Mouse (Mus musculus): ENCODE measurements around the gene Golm1. TPM values are rescaled to one million over a fixed set of nuclear protein-coding genes. Genes with fewer than 3 reads are reported as not detected.
"Not testable (repeated sequence)": the region's sequence is repeated elsewhere in the genome, so short reads cannot be mapped to it uniquely, and the experiment has no call there.

Golm1 gene
- polyA plus RNA-seq, 1 experiment = 23.3 TPM

DNA sequence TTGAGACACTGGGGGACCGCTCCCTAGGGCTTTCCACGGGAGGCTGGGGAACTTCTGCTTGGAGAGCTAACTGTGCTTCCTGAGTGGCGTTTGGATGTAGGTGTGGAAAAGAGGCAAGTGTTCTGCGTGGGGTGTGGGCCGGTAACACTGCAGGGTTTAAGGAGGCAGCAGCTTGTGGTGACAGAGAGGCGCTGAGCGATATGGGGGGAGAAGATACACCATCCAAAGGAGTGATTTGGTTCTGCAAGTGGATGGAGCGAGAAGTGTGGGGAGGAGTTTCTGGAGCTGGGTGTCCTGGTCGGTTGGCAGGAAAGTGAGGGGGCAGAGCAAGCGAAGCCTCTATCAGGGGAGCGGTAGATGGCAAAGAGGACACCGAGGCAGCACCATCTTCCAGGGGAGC is 27.9 kb upstream of the Golm1 start:
- no peak for DNase-seq
- no peak for TF ChIP-seq POLR2A (IDR thresholded peaks at IDR 0.05; ENCODE audit: borderline replicate concordance, insufficient read depth, low read length)
- H3K27me3 ChIP-seq (ENCODE audit: control insufficient read depth, insufficient read depth, low read length) = no peaks in the 10 kb centered on the region
- no peak overlapping the region for H3K4me3 ChIP-seq (replicated peaks; ENCODE audit: insufficient read depth, low read depth, low read length)
- no peak overlapping the region for H3K27ac ChIP-seq (ENCODE audit: insufficient read depth, low read length)
- H3K4me1 ChIP-seq (ENCODE audit: control insufficient read depth, insufficient read depth, low read length) = no peaks in the 10 kb centered on the region
- 76% methylated on average over 12 of the region's 12 CpGs for WGBS

DNA sequence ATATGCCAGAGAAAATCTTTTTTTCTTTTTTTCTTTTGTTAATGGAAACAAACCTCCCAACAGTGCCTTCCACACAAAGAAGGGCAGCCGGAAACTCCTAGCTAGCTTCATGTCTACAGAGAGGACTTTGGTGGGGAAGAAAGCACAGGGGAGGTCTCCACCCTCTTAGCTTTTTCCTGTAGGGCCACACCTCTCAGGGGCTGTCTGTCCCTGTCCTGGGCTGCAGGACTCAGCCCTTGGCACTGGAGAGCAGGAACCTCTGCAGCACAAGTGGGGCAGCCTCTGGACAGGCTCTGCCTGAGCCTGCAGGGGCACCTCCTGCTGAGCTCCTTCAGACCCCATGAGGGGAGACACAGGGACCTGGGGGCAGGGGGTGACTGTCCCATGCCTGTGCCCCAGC is 24.5 kb upstream of the Golm1 start:
- H3K4me1 ChIP-seq (ENCODE audit: control insufficient read depth, insufficient read depth, low read length); H3K4me3 ChIP-seq (replicated peaks; ENCODE audit: insufficient read depth, low read depth, low read length); H3K27me3 ChIP-seq (ENCODE audit: control insufficient read depth, insufficient read depth, low read length); H3K27ac ChIP-seq (ENCODE audit: insufficient read depth, low read length); DNase-seq: not testable (repeated sequence)
- WGBS = 86% methylated on average over 1 of the region's 1 CpGs

DNA sequence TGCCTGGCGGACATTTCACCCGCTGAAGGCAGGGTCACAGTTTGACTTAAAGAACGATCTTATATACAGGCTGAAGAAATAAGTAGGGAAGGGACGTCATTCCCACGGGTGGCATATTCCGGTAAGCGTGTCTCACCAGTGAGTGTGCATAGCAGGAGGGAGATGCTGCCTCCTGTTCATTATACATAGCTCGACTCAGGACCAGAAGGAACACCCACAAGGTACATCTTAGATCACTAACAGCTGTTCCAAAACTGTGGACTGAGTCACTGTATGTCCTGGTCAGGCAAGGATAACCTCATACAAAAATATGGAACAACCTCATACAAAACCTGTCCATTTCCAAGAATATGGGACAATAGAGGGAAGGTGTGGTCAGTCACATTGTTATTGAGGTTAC is 23.5 kb upstream of the Golm1 start:
- 92% methylated on average over 8 of the region's 8 CpGs for WGBS
- H3K4me1 ChIP-seq (ENCODE audit: control insufficient read depth, insufficient read depth, low read length) = no peaks in the 10 kb centered on the region
- no peak for DNase-seq
- no peak overlapping the region for H3K27ac ChIP-seq (ENCODE audit: insufficient read depth, low read length)
- no peaks in the 10 kb centered on the region for H3K27me3 ChIP-seq (ENCODE audit: control insufficient read depth, insufficient read depth, low read length)
- H3K4me3 ChIP-seq (replicated peaks; ENCODE audit: insufficient read depth, low read depth, low read length) = no peak overlapping the region
- TF ChIP-seq CTCF (IDR thresholded peaks at IDR 0.05; ENCODE audit: borderline replicate concordance, insufficient read depth, low read depth, low read length) (no peak), POLR2A (IDR thresholded peaks at IDR 0.05; ENCODE audit: borderline replicate concordance, insufficient read depth, low read length) (no peak)

- WGBS = 92% methylated on average over 7 of the region's 7 CpGs
- no peak for TF ChIP-seq POLR2A (IDR thresholded peaks at IDR 0.05; ENCODE audit: borderline replicate concordance, insufficient read depth, low read length)
- no peak for TF ChIP-seq CTCF (IDR thresholded peaks at IDR 0.05; ENCODE audit: borderline replicate concordance, insufficient read depth, low read depth, low read length)
Measured at GRCm38 (mm10) chr13:59695781-59696180, 20.2 kb upstream of the Golm1 start.

GRCm38 (mm10) chr13:59694008-59694407 is 18.4 kb upstream of the Golm1 start, which contains the start of gene 4921517D22Rik:
TSS of gene 4921517D22Rik (minus strand) at chr13:59694108.
- Histone ChIP-seq H3K4me3 (replicated peaks; ENCODE audit: insufficient read depth, low read depth, low read length) (no peak within 1 kb of the TSS), H3K27ac (ENCODE audit: insufficient read depth, low read length) (no peak within 1 kb of the TSS), H3K4me1 (ENCODE audit: control insufficient read depth, insufficient read depth, low read length) (no peaks in the 10 kb centered on the region), H3K27me3 (ENCODE audit: control insufficient read depth, insufficient read depth, low read length) (no peaks in the 10 kb centered on the region)
- TF ChIP-seq CTCF (IDR thresholded peaks at IDR 0.05; ENCODE audit: borderline replicate concordance, insufficient read depth, low read depth, low read length) = no peak
- no peak for TF ChIP-seq POLR2A (IDR thresholded peaks at IDR 0.05; ENCODE audit: borderline replicate concordance, insufficient read depth, low read length)
- no peak for DNase-seq
- 87% methylated on average over 3 of the region's 3 CpGs for WGBS

More at GRCm38 (mm10) chr13:59695781-59696180, 20.2 kb upstream of the Golm1 start:
- no peak for DNase-seq
- H3K27ac ChIP-seq (ENCODE audit: insufficient read depth, low read length) = no peak overlapping the region
- H3K27me3 ChIP-seq (ENCODE audit: control insufficient read depth, insufficient read depth, low read length) = no peaks in the 10 kb centered on the region
- H3K4me3 ChIP-seq (replicated peaks; ENCODE audit: insufficient read depth, low read depth, low read length) = no peak overlapping the region
- no peaks in the 10 kb centered on the region for H3K4me1 ChIP-seq (ENCODE audit: control insufficient read depth, insufficient read depth, low read length)

DNA sequence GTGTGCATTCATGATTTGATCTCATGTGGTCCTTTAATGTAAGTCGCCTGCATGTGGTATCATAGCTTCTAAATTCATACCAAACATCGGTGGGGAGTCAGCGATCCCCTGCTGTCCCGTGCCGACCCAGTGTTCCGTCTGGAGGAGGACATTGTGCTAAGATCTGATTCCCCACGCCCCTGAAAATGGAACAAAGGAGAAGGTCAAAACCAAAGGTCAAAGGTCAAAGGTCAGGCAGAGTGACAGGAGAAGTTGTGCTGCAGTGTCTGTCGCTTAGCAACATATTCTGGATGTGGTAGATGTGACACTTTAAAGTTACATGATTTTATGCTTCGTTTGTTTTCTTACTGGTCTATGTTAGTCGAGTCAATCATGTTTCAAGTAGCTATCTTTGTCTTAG is 15.9 kb upstream of the Golm1 start:
- 24% methylated on average over 10 of the region's 10 CpGs for WGBS
- DNase-seq = no peak
- Histone ChIP-seq H3K27me3 (ENCODE audit: control insufficient read depth, insufficient read depth, low read length) (no peaks in the 10 kb centered on the region), H3K27ac (ENCODE audit: insufficient read depth, low read length) (no peak overlapping the region), H3K4me3 (replicated peaks; ENCODE audit: insufficient read depth, low read depth, low read length) (no peak overlapping the region), H3K4me1 (ENCODE audit: control insufficient read depth, insufficient read depth, low read length) (no peaks in the 10 kb centered on the region)
- TF ChIP-seq POLR2A (IDR thresholded peaks at IDR 0.05; ENCODE audit: borderline replicate concordance, insufficient read depth, low read length) (no peak), CTCF (IDR thresholded peaks at IDR 0.05; ENCODE audit: borderline replicate concordance, insufficient read depth, low read depth, low read length) (no peak)

- H3K4me3 ChIP-seq (replicated peaks; ENCODE audit: insufficient read depth, low read depth, low read length) = no peak overlapping the region
- H3K27ac ChIP-seq (ENCODE audit: insufficient read depth, low read length) = no peak overlapping the region
- no peak for TF ChIP-seq CTCF (IDR thresholded peaks at IDR 0.05; ENCODE audit: borderline replicate concordance, insufficient read depth, low read depth, low read length)
- WGBS = 89% methylated on average over 7 of the region's 7 CpGs
- no peak for DNase-seq
- H3K27me3 ChIP-seq (ENCODE audit: control insufficient read depth, insufficient read depth, low read length) = no peaks in the 10 kb centered on the region
- H3K4me1 ChIP-seq (ENCODE audit: control insufficient read depth, insufficient read depth, low read length) = no peaks in the 10 kb centered on the region
Measured at GRCm38 (mm10) chr13:59690576-59690975, 15.0 kb upstream of the Golm1 start.

- no peak overlapping the region for H3K27ac ChIP-seq (ENCODE audit: insufficient read depth, low read length)
- H3K27me3 ChIP-seq (ENCODE audit: control insufficient read depth, insufficient read depth, low read length) = no peaks in the 10 kb centered on the region
- H3K4me3 ChIP-seq (replicated peaks; ENCODE audit: insufficient read depth, low read depth, low read length) = no peak overlapping the region
- no peak for DNase-seq
- 97% methylated on average over 3 of the region's 3 CpGs for WGBS
- no peak for TF ChIP-seq POLR2A (IDR thresholded peaks at IDR 0.05; ENCODE audit: borderline replicate concordance, insufficient read depth, low read length)
- no peak for TF ChIP-seq CTCF (IDR thresholded peaks at IDR 0.05; ENCODE audit: borderline replicate concordance, insufficient read depth, low read depth, low read length)
- no peaks in the 10 kb centered on the region for H3K4me1 ChIP-seq (ENCODE audit: control insufficient read depth, insufficient read depth, low read length)
Measured at GRCm38 (mm10) chr13:59689843-59690242, 14.2 kb upstream of the Golm1 start.

- TF ChIP-seq POLR2A (IDR thresholded peaks at IDR 0.05; ENCODE audit: borderline replicate concordance, insufficient read depth, low read length) = no peak
- TF ChIP-seq CTCF (IDR thresholded peaks at IDR 0.05; ENCODE audit: borderline replicate concordance, insufficient read depth, low read depth, low read length) = no peak
- Histone ChIP-seq H3K4me3 (replicated peaks; ENCODE audit: insufficient read depth, low read depth, low read length) (no peak overlapping the region), H3K27ac (ENCODE audit: insufficient read depth, low read length) (no peak overlapping the region), H3K4me1 (ENCODE audit: control insufficient read depth, insufficient read depth, low read length) (no peaks in the 10 kb centered on the region), H3K27me3 (ENCODE audit: control insufficient read depth, insufficient read depth, low read length) (no peaks in the 10 kb centered on the region)
- WGBS = 94% methylated on average over 9 of the region's 9 CpGs
- DNase-seq = no peak
Measured at GRCm38 (mm10) chr13:59689313-59689712, 13.7 kb upstream of the Golm1 start.

All from cerebellum, adult 2 months (tissue).